Mouse (Mus musculus) intestine, embryonic 15.5 days (tissue): ENCODE measurements at regions not wholly inside any gene's neighbourhood (a gene's known extent, or its start where the extent isn't known, plus 50 kb on each side); places are given as distances from the start of the nearest gene placed in this dataset.

Experiments
- ATAC-seq: fragments of 200-750 bp; cut with Nextera tagmentation; 2 replicates; pipeline ENCODE4 v1.8.0; 2017; ENCODE audit warnings: moderate TSS enrichment, moderate library complexity
- H3K27ac ChIP-seq: fragments of 300-500 bp; sonication (generic); 2 replicates; pipeline ENCODE4 v1.5.1; 2015; ENCODE audit warnings: mild to moderate bottlenecking, inconsistent platforms
- H3K27me3 ChIP-seq: fragments of 300-500 bp; sonication (generic); replicated peaks from 2 replicates; pipeline ENCODE4 v1.6.1; 2015; ENCODE audit warnings: inconsistent platforms
- H3K36me3 ChIP-seq: fragments of 300-500 bp; sonication (generic); 2 replicates; pipeline ENCODE4 v1.6.1; 2015; ENCODE audit warnings: inconsistent platforms
- H3K4me1 ChIP-seq: fragments of 300-500 bp; sonication (generic); replicated peaks from 2 replicates; pipeline ENCODE4 v1.6.1; 2015; ENCODE audit warnings: inconsistent platforms
- H3K4me2 ChIP-seq: fragments of 300-500 bp; sonication (generic); replicated peaks from 2 replicates; pipeline ENCODE4 v1.6.1; 2015; ENCODE audit warnings: mild to moderate bottlenecking, inconsistent platforms
- H3K4me3 ChIP-seq: fragments of 300-500 bp; sonication (generic); replicated peaks from 2 replicates; pipeline ENCODE4 v1.5.1; 2015; ENCODE audit warnings: inconsistent platforms
- H3K9ac ChIP-seq: fragments of 300-500 bp; sonication (generic); 2 replicates; pipeline ENCODE4 v1.6.1; 2015; ENCODE audit warnings: inconsistent platforms
- H3K9me3 ChIP-seq: fragments of 300-500 bp; sonication (generic); 2 replicates; pipeline ENCODE4 v1.6.1; 2016; ENCODE audit warnings: inconsistent platforms
- WGBS: fragments of 180-500 bp; shearing (Covaris S2); methylation state at CpG from one replicate; pipeline ENCODE4 v1.1.7; 2015; 5-methylcytosine and 5-hydroxymethylcytosine counted together

DNA sequence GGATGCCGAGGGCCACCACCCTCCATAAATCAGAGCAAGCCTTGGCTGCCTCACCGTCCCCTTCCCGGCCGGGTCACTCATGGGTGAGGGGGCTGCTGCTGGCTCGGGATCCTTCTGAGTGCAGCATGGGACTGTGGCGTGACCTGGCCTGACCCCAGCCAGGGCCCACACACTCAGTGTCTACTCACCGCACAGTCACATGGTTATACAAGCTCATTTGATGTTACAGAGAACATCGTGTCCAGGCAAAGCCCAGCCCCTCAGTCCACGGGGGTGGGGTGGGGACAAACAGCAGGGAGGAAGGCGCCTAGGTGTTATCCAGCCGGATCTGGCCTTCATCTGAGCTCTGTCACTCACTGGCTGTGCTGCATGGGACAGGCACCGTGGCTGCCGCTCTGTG, 195.9 kb upstream of the Dio3 start:
- 28% methylated on average over 13 of the region's 13 CpGs for WGBS
- Histone ChIP-seq H3K9ac (no peak overlapping the region), H3K4me3 (no peak overlapping the region), H3K27ac (no peak overlapping the region), H3K4me1 (0 out of 2 replicates have a peak, but pooled peaks cover 6% of the 10 kb centered on the region), H3K9me3 (no peaks in the 10 kb centered on the region), H3K36me3 (no peaks in the 10 kb centered on the region), H3K27me3 (no peaks in the 10 kb centered on the region), H3K4me2 (no peak overlapping the region)
- ATAC-seq: no peak

DNA sequence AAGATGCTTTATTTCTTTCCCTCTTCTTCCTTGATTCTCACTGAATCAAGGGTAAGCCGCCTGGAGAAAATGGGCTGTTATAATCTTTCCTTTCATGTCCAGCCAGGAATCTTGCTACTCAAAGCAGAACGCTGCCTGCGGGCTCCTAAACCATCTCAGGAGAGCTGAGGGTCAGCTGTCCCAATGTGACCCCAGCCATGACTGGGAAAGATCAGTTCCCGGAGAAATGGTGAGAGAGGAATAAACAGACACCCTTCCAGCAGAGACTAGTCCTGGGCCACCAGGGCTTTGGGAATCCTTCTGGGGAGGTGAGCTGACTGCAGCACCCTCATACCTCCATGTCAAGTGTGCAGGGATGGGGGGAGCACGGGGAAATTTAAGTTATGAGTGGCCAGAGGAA, 195.4 kb upstream of the Dio3 start:
- no peaks in the 10 kb centered on the region for H3K27me3 ChIP-seq
- 0 out of 2 replicates have a peak, but pooled peaks cover 6% of the 10 kb centered on the region for H3K4me1 ChIP-seq
- no peaks in the 10 kb centered on the region for H3K36me3 ChIP-seq
- no peaks in the 10 kb centered on the region for H3K9me3 ChIP-seq
- no peak overlapping the region for H3K4me3 ChIP-seq
- no peak for ATAC-seq
- H3K4me2 ChIP-seq: no peak overlapping the region
- 55% methylated on average over 5 of the region's 5 CpGs for WGBS
- H3K9ac ChIP-seq: no peak overlapping the region
- no peak overlapping the region for H3K27ac ChIP-seq

DNA sequence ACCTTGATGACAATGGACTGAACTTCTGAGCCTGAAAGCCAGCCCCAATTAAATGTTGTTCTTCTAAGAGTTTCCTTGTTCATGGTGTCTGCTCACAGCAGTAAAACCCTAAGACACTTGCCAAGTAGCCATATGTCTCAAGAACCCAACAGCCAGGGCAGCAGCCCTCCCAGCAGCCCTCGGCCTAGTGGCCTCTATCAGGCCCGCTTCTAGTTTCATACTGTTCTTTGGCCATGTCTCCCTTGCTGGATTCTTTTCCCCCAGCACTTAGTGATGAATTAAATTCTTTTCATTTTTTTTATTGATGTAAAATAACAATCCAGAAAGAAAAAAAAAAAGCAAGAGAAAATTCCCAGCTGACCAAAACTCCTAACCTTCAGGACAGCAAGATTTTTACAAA, 191.9 kb upstream of the Dio3 start:
- Histone ChIP-seq H3K27ac (no peak overlapping the region), H3K36me3 (no peaks in the 10 kb centered on the region)
- ATAC-seq: no peak

DNA sequence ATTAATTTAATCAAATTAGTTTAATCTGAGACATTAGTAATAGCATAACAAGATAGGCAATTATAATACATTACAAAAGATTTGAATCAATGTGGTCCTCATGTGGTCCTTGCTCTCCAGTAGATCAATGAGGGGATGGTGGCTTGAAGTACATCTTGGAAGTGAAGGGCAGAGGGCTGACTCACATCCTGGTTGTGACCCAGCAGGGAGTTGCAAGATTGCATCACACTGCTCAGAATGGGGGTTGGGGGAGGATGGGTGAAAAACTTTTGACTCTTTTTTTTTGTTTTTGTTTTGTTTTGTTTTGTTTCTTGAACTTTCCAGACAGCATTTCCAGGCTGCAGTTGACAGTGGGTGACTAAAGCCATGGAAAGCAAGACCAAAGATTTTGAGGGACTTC, 191.1 kb upstream of the Dio3 start:
- no peak for ATAC-seq
- no peak overlapping the region for H3K9ac ChIP-seq
- no peak overlapping the region for H3K4me2 ChIP-seq
- no peak overlapping the region for H3K4me3 ChIP-seq
- no peaks in the 10 kb centered on the region for H3K27me3 ChIP-seq
- H3K27ac ChIP-seq: no peak overlapping the region
- H3K4me1 ChIP-seq: 0 out of 2 replicates have a peak, but pooled peaks cover 2% of the 10 kb centered on the region
- no peaks in the 10 kb centered on the region for H3K36me3 ChIP-seq
- no peaks in the 10 kb centered on the region for H3K9me3 ChIP-seq

More for the DNA sequence above, 191.9 kb upstream of the Dio3 start:
- H3K4me2 ChIP-seq: no peak overlapping the region
- no peaks in the 10 kb centered on the region for H3K9me3 ChIP-seq
- H3K4me1 ChIP-seq: 0 out of 2 replicates have a peak, but pooled peaks cover 6% of the 10 kb centered on the region
- no peaks in the 10 kb centered on the region for H3K27me3 ChIP-seq
- no peak overlapping the region for H3K9ac ChIP-seq
- H3K4me3 ChIP-seq: no peak overlapping the region
- WGBS: 71% methylated on average over 2 of the region's 2 CpGs

DNA sequence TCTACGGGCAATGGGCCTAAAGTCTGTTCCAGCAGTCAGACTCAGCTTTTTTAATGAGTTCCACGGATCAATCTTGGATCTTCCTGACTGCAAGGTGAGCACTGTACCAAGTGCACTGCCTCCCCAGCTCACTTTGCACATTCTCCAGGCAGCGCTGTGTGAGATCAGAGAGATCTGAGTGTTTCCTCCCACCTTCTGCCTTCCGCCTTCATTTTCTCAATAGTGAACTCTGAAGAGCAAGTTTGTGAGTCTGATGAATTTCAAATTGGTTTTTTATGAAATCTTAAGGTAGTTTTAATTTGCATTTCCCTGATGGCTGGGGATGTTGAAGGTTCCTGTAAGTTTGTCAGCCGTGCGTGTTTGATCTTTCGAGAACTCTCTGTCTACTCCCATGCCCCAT, 176.7 kb upstream of the Dio3 start:
- Histone ChIP-seq H3K36me3 (no peaks in the 10 kb centered on the region), H3K4me3 (no peak overlapping the region), H3K9me3 (0 out of 2 replicates have a peak, but pooled peaks cover 4% of the 10 kb centered on the region), H3K4me2 (no peak overlapping the region), H3K9ac (no peak overlapping the region), H3K4me1 (no peaks in the 10 kb centered on the region), H3K27me3 (no peaks in the 10 kb centered on the region), H3K27ac (no peak overlapping the region)
- 86% methylated on average over 7 of the region's 7 CpGs for WGBS
- no peak for ATAC-seq

DNA sequence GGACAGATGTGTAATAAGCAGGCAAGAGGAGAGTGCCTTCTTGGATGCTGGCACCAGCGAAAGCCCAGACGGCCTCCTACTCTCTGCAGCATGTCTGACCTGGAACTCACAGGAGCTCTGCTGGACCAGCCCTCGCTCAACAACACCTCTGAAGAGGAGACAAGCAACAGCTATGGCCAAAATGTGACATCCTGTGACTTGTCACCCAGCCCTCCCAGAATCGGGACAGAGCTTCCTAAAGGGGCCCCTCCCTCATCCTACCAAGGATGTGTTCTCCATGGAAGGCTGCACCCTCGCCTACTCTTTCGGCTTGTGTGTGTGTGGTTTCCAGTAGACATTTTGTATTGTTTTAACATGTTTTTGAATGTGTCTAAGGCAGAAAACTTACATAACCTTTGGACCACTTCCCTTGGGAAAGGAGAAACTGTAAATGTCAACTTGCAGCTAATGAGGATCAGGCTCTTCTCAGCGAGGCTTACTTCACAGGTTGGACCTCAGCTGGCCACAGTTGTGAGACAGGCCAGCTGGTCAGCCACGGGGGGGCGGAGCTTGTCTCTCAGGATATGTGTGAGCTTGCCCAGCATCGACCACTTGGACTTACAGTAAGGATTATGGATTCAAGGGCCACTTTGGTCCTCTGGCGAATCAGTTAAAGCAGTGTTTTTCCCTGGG, 166.7 kb upstream of the Dio3 start:
- ATAC-seq: no peak
- no peak overlapping the region for H3K27ac ChIP-seq
- H3K4me1 ChIP-seq: no peaks in the 10 kb centered on the region
- no peaks in the 10 kb centered on the region for H3K27me3 ChIP-seq
- no peaks in the 10 kb centered on the region for H3K36me3 ChIP-seq
- no peak overlapping the region for H3K9ac ChIP-seq
- H3K9me3 ChIP-seq: no peaks in the 10 kb centered on the region
- H3K4me2 ChIP-seq: no peak overlapping the region
- H3K4me3 ChIP-seq: no peak overlapping the region
- WGBS: 58% methylated on average over 11 of the region's 11 CpGs

DNA sequence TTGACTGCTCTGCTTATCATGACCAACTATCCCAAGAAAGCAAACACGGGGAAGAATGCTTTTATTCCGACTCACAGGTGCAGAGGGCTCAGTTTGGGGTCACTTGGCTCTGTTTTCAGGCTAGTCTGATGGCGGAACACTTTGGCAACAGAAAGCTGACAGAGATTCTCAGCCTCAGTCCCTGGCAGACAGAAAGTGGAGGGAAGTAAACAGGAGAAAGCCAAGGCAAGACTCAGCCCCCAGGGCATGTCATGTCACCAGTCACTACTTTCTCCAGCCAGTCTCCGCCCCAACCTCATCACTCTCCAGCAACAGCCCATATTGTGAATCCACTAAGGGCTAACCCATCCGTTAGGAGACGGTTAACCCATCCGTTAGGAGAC, 166.2 kb upstream of the Dio3 start:
- Histone ChIP-seq H3K27me3 (no peaks in the 10 kb centered on the region), H3K4me1 (no peaks in the 10 kb centered on the region), H3K36me3 (no peaks in the 10 kb centered on the region), H3K9me3 (no peaks in the 10 kb centered on the region), H3K4me2 (no peak overlapping the region), H3K4me3 (no peak overlapping the region), H3K9ac (no peak overlapping the region), H3K27ac (no peak overlapping the region)
- 73% methylated on average over 7 of the region's 7 CpGs for WGBS
- no peak for ATAC-seq

DNA sequence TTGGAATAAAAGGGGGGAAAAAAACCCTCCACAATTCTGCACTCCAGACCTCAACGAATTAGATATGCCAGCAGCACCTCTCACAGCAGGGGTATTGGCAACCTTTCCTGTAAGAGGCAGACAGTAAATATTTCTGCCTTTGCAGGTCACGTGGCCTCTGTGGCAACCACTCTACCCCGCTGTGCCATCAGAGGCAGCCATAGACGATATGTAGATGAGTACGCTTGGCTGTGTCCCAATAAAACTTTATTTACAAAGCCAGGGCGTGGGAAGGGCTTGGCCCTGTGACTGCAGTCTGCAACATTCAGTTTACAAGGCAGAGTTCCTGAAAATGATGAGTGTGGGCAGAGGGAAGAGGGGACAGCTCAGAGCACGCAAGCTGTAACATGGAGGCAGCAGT, 158.7 kb upstream of the Dio3 start:
- H3K4me3 ChIP-seq: no peak overlapping the region
- ATAC-seq: no peak

DNA sequence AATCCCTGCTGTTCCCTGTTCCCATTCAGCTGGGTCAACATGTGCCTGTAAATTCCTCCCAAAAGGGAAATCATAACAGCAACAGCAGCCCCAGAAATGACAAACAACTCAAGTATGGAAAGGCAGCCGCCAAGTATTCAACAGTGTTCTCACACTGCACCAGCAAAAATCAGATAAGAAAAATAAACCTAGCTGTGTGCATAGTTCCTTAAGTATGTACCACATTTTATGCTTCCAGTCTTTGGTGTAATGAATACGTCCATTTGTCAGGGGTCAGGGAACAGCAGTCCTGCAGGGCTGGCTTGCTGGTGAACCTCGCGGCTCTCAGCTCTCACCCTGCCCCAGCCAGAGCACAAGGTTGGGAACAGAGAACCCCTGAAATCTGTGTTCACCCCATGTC, 155.9 kb upstream of the Dio3 start:
- H3K4me2 ChIP-seq: no peak overlapping the region
- H3K4me1 ChIP-seq: no peaks in the 10 kb centered on the region
- H3K27me3 ChIP-seq: no peaks in the 10 kb centered on the region
- H3K27ac ChIP-seq: no peak overlapping the region
- no peak overlapping the region for H3K4me3 ChIP-seq
- no peaks in the 10 kb centered on the region for H3K36me3 ChIP-seq
- 45% methylated on average over 4 of the region's 4 CpGs for WGBS
- no peak overlapping the region for H3K9ac ChIP-seq
- no peak for ATAC-seq
- no peaks in the 10 kb centered on the region for H3K9me3 ChIP-seq

More for the DNA sequence above, 158.7 kb upstream of the Dio3 start:
- Histone ChIP-seq H3K27me3 (no peaks in the 10 kb centered on the region), H3K36me3 (no peaks in the 10 kb centered on the region), H3K4me2 (no peak overlapping the region), H3K9ac (no peak overlapping the region), H3K27ac (no peak overlapping the region), H3K9me3 (no peaks in the 10 kb centered on the region), H3K4me1 (no peaks in the 10 kb centered on the region)
- 59% methylated on average over 7 of the region's 7 CpGs for WGBS

DNA sequence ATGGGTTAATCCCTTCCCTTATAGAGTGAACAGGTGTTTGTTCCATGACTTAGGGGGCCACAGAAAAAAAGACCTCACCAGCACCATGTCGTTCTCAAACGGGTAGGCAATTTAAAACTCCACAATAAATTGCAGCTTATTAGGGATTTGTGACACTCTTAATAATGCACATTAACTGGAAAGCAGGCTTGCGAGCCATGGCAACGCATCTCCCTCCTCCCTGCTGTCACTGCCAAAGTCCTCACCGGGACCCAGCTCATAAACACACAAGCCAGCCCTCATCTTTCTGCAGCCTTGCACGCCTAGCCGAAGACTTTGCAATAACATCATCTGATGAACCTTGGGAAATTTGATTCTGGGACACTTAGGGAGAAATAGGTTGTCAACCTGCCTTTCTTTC, 152.3 kb upstream of the Dio3 start:
- H3K4me1 ChIP-seq: no peaks in the 10 kb centered on the region
- no peak overlapping the region for H3K4me3 ChIP-seq
- H3K36me3 ChIP-seq: no peaks in the 10 kb centered on the region
- WGBS: 85% methylated on average over 7 of the region's 7 CpGs
- no peak for ATAC-seq
- H3K4me2 ChIP-seq: no peak overlapping the region
- H3K27ac ChIP-seq: no peak overlapping the region
- H3K9ac ChIP-seq: no peak overlapping the region
- H3K9me3 ChIP-seq: no peaks in the 10 kb centered on the region
- H3K27me3 ChIP-seq: no peaks in the 10 kb centered on the region

DNA sequence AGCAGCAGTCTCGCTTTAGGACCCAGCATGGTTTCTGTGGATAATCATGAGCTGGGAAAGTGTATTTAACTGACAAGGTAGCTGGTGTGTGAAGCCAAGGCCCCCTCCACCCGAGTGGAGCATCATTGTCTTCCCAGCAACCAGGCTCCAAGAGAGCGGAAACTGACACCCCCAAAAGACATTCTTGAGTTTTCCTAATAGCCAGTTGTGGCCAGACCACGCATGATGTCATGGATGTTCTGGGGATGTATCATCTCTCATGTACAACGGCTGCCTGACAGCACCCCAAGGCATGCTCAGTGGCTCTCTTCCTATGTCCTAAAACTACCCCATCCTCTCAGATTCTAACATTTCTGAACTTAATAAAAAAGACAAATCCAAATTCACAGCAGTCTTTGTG, 133.5 kb upstream of the Dio3 start:
- H3K36me3 ChIP-seq: no peaks in the 10 kb centered on the region
- no peak overlapping the region for H3K27ac ChIP-seq
- no peak overlapping the region for H3K9ac ChIP-seq
- H3K4me3 ChIP-seq: no peak overlapping the region
- H3K4me1 ChIP-seq: no peaks in the 10 kb centered on the region
- H3K9me3 ChIP-seq: no peaks in the 10 kb centered on the region
- 81% methylated on average over 5 of the region's 5 CpGs for WGBS
- H3K27me3 ChIP-seq: no peaks in the 10 kb centered on the region
- ATAC-seq: no peak
- H3K4me2 ChIP-seq: no peak overlapping the region

DNA sequence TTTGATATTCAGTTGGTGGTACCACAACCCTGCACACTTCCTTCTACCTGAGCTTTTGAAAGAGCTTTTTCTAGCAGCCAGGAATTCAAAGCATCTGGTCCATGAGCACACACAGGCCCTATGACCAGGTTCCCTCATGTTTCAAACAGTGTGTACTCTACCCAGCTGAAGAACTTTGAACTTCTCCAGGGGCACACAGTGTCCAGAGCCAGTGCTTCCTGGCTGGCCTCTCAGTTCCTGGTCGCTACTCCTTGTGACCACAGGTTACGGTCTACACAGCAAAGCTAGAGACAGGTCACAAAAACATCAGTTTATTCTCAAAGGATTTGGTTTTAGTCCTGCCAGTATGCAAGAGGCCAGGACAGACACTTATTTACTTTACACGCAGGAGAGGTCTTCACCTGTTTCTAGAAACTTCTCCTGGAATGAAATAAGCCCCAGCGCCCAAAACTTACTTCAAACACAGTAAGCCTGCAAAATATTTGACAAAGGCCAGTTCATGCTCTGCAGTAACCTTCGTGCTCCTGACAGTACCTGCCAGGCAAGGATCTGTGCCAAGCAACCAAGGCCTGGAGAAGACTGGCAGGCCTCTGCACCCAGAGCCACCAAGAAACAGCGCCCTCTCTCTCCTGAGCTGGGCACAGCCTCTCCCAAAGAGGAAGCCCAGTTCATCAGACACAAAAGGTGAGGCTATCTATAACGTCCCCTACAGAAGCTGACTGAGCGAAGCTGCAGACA, 124.5 kb upstream of the Dio3 start:
- Histone ChIP-seq H3K27me3 (no peaks in the 10 kb centered on the region), H3K9ac (no peak overlapping the region), H3K4me3 (no peak overlapping the region), H3K4me1 (no peaks in the 10 kb centered on the region), H3K36me3 (no peaks in the 10 kb centered on the region), H3K4me2 (no peak overlapping the region), H3K9me3 (no peaks in the 10 kb centered on the region), H3K27ac (no peak overlapping the region)
- 78% methylated on average over 8 of the region's 8 CpGs for WGBS
- ATAC-seq: no peak

DNA sequence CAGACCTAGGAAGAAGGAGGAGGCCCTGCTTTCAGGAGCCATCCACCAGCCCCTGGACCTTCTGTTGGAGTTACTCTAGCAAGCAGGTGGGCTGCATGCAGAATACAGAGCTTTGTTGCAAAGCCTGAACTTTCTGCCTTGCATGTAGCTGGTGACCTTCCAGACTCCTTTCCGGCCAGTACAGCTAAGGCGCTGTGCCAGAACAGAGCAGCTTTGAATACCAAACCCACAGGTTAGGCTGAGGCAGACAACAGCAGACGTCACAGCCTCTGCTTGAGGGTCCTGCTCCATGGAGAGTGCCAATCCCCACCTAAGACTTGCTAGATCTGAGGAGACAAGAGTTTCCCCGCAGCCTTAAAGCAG, 123.9 kb upstream of the Dio3 start:
- Histone ChIP-seq H3K9me3 (no peaks in the 10 kb centered on the region), H3K4me2 (no peak overlapping the region), H3K27me3 (no peaks in the 10 kb centered on the region), H3K36me3 (no peaks in the 10 kb centered on the region), H3K4me3 (no peak overlapping the region), H3K9ac (no peak overlapping the region), H3K4me1 (no peaks in the 10 kb centered on the region), H3K27ac (no peak overlapping the region)
- ATAC-seq: no peak
- WGBS: 70% methylated on average over 4 of the region's 4 CpGs
